Mouse (Mus musculus) ES-Bruce4 (cell line): ENCODE results near the gene Slc30a5.

Experiments used
- CTCF ChIP-seq: IDR thresholded peaks from one replicate; pipeline ENCODE4 v1.8.1; 2011; ENCODE audit warnings: low read depth, low read length
- EP300 ChIP-seq: IDR thresholded peaks from 2 replicates; pipeline ENCODE4 v1.6.1; 2011; ENCODE audit warnings: low read depth, low read length; ENCODE audit not compliant: insufficient read depth
- POLR2A ChIP-seq: IDR thresholded peaks from one replicate; pipeline ENCODE4 v1.8.1; 2011; ENCODE audit warnings: low read length; ENCODE audit not compliant: insufficient read depth

DNA sequence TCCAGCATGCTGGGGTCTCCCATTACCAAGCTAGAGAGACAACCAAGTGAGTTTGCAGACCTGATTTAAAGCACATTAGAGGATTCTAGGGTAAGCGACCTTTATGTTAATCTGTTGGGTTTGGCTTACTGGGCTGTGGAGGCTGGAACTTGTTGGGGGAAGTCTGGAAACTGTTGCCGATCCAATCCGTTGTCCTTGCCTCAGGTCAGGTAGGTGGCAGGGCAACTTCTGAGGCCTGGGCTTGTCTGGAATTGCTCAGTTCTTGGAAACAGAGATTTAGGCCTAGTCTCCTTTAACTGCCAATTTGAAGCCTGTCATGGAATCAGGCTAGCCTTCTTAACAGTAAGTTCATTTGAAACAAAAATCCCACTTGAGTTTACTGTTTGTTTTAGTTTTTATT is 44.1 kb downstream of the Slc30a5 start:
- TF ChIP-seq POLR2A (no peak), CTCF (no peak), EP300 (peak; percentile 31; the same call in 1 of the 2 replicates)
